Mouse (Mus musculus): Measurements from ENCODE around the gene Prdm11. TPM values are rescaled to one million over a fixed set of nuclear protein-coding genes. Genes with fewer than 3 reads are reported as not detected.

Gene Prdm11
- polyA plus RNA-seq, 1 experiment from 2014 or later, result 7.3 TPM

- no peak for ATAC-seq
- 86% methylated on average over 11 of the region's 11 CpGs for WGBS
These were observed 100.0 kb downstream of the Prdm11 start for GRCm38 (mm10) chr2:92945824-92946598.

GRCm38 (mm10) chr2:92945125-92945746, 100.7 kb downstream of the Prdm11 start:
- H3K27ac ChIP-seq (ENCODE audit: low read length), result no peak overlapping the region
- H3K4me3 ChIP-seq (ENCODE audit: low read length), result no peak overlapping the region
- H3K9ac ChIP-seq (ENCODE audit: low read depth, low read length), result no peak overlapping the region
- H3K4me2 ChIP-seq (ENCODE audit: low read depth, low read length), result no peak overlapping the region
- ATAC-seq, result no peak
- 79% methylated on average over 11 of the region's 11 CpGs for WGBS
- H3K4me1 ChIP-seq (ENCODE audit: control insufficient read depth, insufficient read depth, low read length), result 0 out of 2 replicates have a peak, but pooled peaks cover 5% of the 10 kb centered on the region
- no peaks in the 10 kb centered on the region for H3K36me3 ChIP-seq (ENCODE audit: control insufficient read depth, insufficient read depth, low read length)
- no peaks in the 10 kb centered on the region for H3K27me3 ChIP-seq (replicated peaks; ENCODE audit: control insufficient read depth, insufficient read depth, low read length)
- H3K9me3 ChIP-seq (ENCODE audit: control insufficient read depth, low read length), result no peaks in the 10 kb centered on the region

More at GRCm38 (mm10) chr2:92945824-92946598, 100.0 kb downstream of the Prdm11 start:
- Histone ChIP-seq H3K4me3 (ENCODE audit: low read length) (no peak overlapping the region), H3K4me1 (ENCODE audit: control insufficient read depth, insufficient read depth, low read length) (0 out of 2 replicates have a peak, but pooled peaks cover 5% of the 10 kb centered on the region), H3K27me3 (replicated peaks; ENCODE audit: control insufficient read depth, insufficient read depth, low read length) (no peaks in the 10 kb centered on the region), H3K36me3 (ENCODE audit: control insufficient read depth, insufficient read depth, low read length) (no peaks in the 10 kb centered on the region), H3K9me3 (ENCODE audit: control insufficient read depth, low read length) (no peaks in the 10 kb centered on the region), H3K9ac (ENCODE audit: low read depth, low read length) (no peak overlapping the region), H3K4me2 (ENCODE audit: low read depth, low read length) (no peak overlapping the region), H3K27ac (ENCODE audit: low read length) (no peak overlapping the region)

- Histone ChIP-seq H3K4me3 (ENCODE audit: low read length) (no peak overlapping the region), H3K27ac (ENCODE audit: low read length) (no peak overlapping the region), H3K9ac (ENCODE audit: low read depth, low read length) (no peak overlapping the region), H3K27me3 (replicated peaks; ENCODE audit: control insufficient read depth, insufficient read depth, low read length) (no peaks in the 10 kb centered on the region), H3K9me3 (ENCODE audit: control insufficient read depth, low read length) (no peaks in the 10 kb centered on the region), H3K36me3 (ENCODE audit: control insufficient read depth, insufficient read depth, low read length) (no peaks in the 10 kb centered on the region), H3K4me1 (ENCODE audit: control insufficient read depth, insufficient read depth, low read length) (0 out of 2 replicates have a peak, but pooled peaks cover 5% of the 10 kb centered on the region), H3K4me2 (ENCODE audit: low read depth, low read length) (no peak overlapping the region)
- 82% methylated on average over 3 of the region's 3 CpGs for WGBS
- ATAC-seq, result no peak
These were observed 101.6 kb downstream of the Prdm11 start for GRCm38 (mm10) chr2:92944356-92944755.

- Histone ChIP-seq H3K36me3 (ENCODE audit: control insufficient read depth, insufficient read depth, low read length) (no peaks in the 10 kb centered on the region), H3K9ac (ENCODE audit: low read depth, low read length) (no peak overlapping the region), H3K4me1 (ENCODE audit: control insufficient read depth, insufficient read depth, low read length) (0 out of 2 replicates have a peak, but pooled peaks cover 5% of the 10 kb centered on the region), H3K27ac (ENCODE audit: low read length) (no peak overlapping the region), H3K27me3 (replicated peaks; ENCODE audit: control insufficient read depth, insufficient read depth, low read length) (no peaks in the 10 kb centered on the region), H3K4me2 (ENCODE audit: low read depth, low read length) (no peak overlapping the region), H3K4me3 (ENCODE audit: low read length) (no peak overlapping the region), H3K9me3 (ENCODE audit: control insufficient read depth, low read length) (no peaks in the 10 kb centered on the region)
- 80% methylated on average over 3 of the region's 3 CpGs for WGBS
- ATAC-seq, result no peak
These were observed 102.6 kb downstream of the Prdm11 start for GRCm38 (mm10) chr2:92943406-92943805.

GRCm38 (mm10) chr2:92941463-92941862, 104.5 kb downstream of the Prdm11 start:
- H3K4me3 ChIP-seq (ENCODE audit: low read length), result no peak overlapping the region
- H3K27ac ChIP-seq (ENCODE audit: low read length), result no peak overlapping the region
- no peaks in the 10 kb centered on the region for H3K27me3 ChIP-seq (replicated peaks; ENCODE audit: control insufficient read depth, insufficient read depth, low read length)
- H3K4me2 ChIP-seq (ENCODE audit: low read depth, low read length), result no peak overlapping the region
- no peak for ATAC-seq
- no peaks in the 10 kb centered on the region for H3K9me3 ChIP-seq (ENCODE audit: control insufficient read depth, low read length)
- H3K9ac ChIP-seq (ENCODE audit: low read depth, low read length), result no peak overlapping the region
- no peaks in the 10 kb centered on the region for H3K36me3 ChIP-seq (ENCODE audit: control insufficient read depth, insufficient read depth, low read length)
- H3K4me1 ChIP-seq (ENCODE audit: control insufficient read depth, insufficient read depth, low read length), result no peaks in the 10 kb centered on the region
- 77% methylated on average over 3 of the region's 3 CpGs for WGBS

- no peak for ATAC-seq
- no peak overlapping the region for H3K27ac ChIP-seq (ENCODE audit: low read length)
- H3K36me3 ChIP-seq (ENCODE audit: control insufficient read depth, insufficient read depth, low read length), result no peaks in the 10 kb centered on the region
- H3K4me3 ChIP-seq (ENCODE audit: low read length), result no peak overlapping the region
- H3K9me3 ChIP-seq (ENCODE audit: control insufficient read depth, low read length), result no peaks in the 10 kb centered on the region
- WGBS, result 92% methylated on average over 9 of the region's 9 CpGs
- H3K4me1 ChIP-seq (ENCODE audit: control insufficient read depth, insufficient read depth, low read length), result no peaks in the 10 kb centered on the region
- H3K4me2 ChIP-seq (ENCODE audit: low read depth, low read length), result no peak overlapping the region
- H3K9ac ChIP-seq (ENCODE audit: low read depth, low read length), result no peak overlapping the region
- no peaks in the 10 kb centered on the region for H3K27me3 ChIP-seq (replicated peaks; ENCODE audit: control insufficient read depth, insufficient read depth, low read length)
These were observed 105.0 kb downstream of the Prdm11 start for GRCm38 (mm10) chr2:92940963-92941362.

GRCm38 (mm10) chr2:92938827-92939226, 107.1 kb downstream of the Prdm11 start:
- no peaks in the 10 kb centered on the region for H3K36me3 ChIP-seq (ENCODE audit: control insufficient read depth, insufficient read depth, low read length)
- no peak for ATAC-seq
- no peak overlapping the region for H3K27ac ChIP-seq (ENCODE audit: low read length)
- 96% methylated on average over 6 of the region's 7 CpGs for WGBS
- no peak overlapping the region for H3K4me3 ChIP-seq (ENCODE audit: low read length)
- no peak overlapping the region for H3K4me2 ChIP-seq (ENCODE audit: low read depth, low read length)
- peaks cover 8% of the 10 kb centered on the region for H3K4me1 ChIP-seq (ENCODE audit: control insufficient read depth, insufficient read depth, low read length)
- no peaks in the 10 kb centered on the region for H3K27me3 ChIP-seq (replicated peaks; ENCODE audit: control insufficient read depth, insufficient read depth, low read length)
- H3K9me3 ChIP-seq (ENCODE audit: control insufficient read depth, low read length), result no peaks in the 10 kb centered on the region
- no peak overlapping the region for H3K9ac ChIP-seq (ENCODE audit: low read depth, low read length)

GRCm38 (mm10) chr2:92938063-92938462, 107.9 kb downstream of the Prdm11 start:
- peaks cover 8% of the 10 kb centered on the region for H3K4me1 ChIP-seq (ENCODE audit: control insufficient read depth, insufficient read depth, low read length)
- no peaks in the 10 kb centered on the region for H3K36me3 ChIP-seq (ENCODE audit: control insufficient read depth, insufficient read depth, low read length)
- no peak for ATAC-seq
- H3K27me3 ChIP-seq (replicated peaks; ENCODE audit: control insufficient read depth, insufficient read depth, low read length), result no peaks in the 10 kb centered on the region
- H3K27ac ChIP-seq (ENCODE audit: low read length), result no peak overlapping the region
- no peaks in the 10 kb centered on the region for H3K9me3 ChIP-seq (ENCODE audit: control insufficient read depth, low read length)
- no peak overlapping the region for H3K9ac ChIP-seq (ENCODE audit: low read depth, low read length)
- 77% methylated on average over 5 of the region's 5 CpGs for WGBS
- no peak overlapping the region for H3K4me3 ChIP-seq (ENCODE audit: low read length)
- no peak overlapping the region for H3K4me2 ChIP-seq (ENCODE audit: low read depth, low read length)

GRCm38 (mm10) chr2:92935483-92935882, 110.5 kb downstream of the Prdm11 start:
- H3K9me3 ChIP-seq (ENCODE audit: control insufficient read depth, low read length), result no peaks in the 10 kb centered on the region
- no peak overlapping the region for H3K9ac ChIP-seq (ENCODE audit: low read depth, low read length)
- ATAC-seq, result no peak
- WGBS, result 48% methylated on average over 3 of the region's 3 CpGs
- H3K4me3 ChIP-seq (ENCODE audit: low read length), result no peak overlapping the region
- H3K4me1 ChIP-seq (ENCODE audit: control insufficient read depth, insufficient read depth, low read length), result peaks cover 8% of the 10 kb centered on the region
- H3K4me2 ChIP-seq (ENCODE audit: low read depth, low read length), result no peak overlapping the region
- H3K27ac ChIP-seq (ENCODE audit: low read length), result no peak overlapping the region
- H3K27me3 ChIP-seq (replicated peaks; ENCODE audit: control insufficient read depth, insufficient read depth, low read length), result no peaks in the 10 kb centered on the region
- no peaks in the 10 kb centered on the region for H3K36me3 ChIP-seq (ENCODE audit: control insufficient read depth, insufficient read depth, low read length)

All from intestine, embryonic 16.5 days (tissue).